In the genomic region with DNA sequence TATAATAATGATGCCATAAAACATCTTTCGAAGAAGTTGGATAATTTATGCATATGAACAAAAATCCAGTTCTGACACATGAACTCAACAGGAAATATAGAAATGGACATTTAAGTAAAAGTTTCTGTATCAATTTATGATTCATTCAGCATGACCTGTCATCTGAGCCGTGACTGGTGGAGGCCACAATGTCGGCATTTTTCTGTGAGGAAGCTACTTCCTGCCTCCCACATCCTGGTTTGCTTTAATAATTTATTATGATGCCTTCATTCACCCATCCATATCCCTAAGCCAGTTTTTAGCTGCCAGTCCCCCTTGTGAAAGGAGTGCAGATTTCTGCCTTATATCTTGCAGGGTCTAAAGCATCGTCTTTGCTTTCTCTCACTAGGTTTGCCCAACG, we compare ENCODE assay signal across 20 mouse cellular contexts.
DNase-seq lines count a peak whose midpoint lies in the region; TF ChIP-seq lines count a peak whose summit lies in the region.
"Had no signal": no experiment of that assay in that cellular context is flagged by ENCODE, and none has a peak within 500 bp of the region (broad histone marks: within the 10 kb centered on the region; RNA-seq: fewer than 3 reads in every experiment).

No protein-coding gene starts in this region.

- H3K36me3 ChIP-seq in heart, embryonic 10.5 days, result no peaks in the 10 kb centered on the region
- no peaks in the 10 kb centered on the region for H3K36me3 ChIP-seq in myocyte (ENCODE audit: control insufficient read depth, insufficient read depth)
- H3K36me3 ChIP-seq: embryonic facial prominence, embryonic 12.5 days; forebrain, embryonic 10.5 days had no signal

- peak; percentile 16 for DNase-seq in heart, embryonic 10.5 days (ENCODE audit: low spot score)
- DNase-seq in heart, postnatal 4 days, result no peak
- DNase-seq in 3T3-L1 (ENCODE audit: low read depth, low spot score), result peak; percentile 69
- DNase-seq in 416B (ENCODE audit: low read depth), result peak; percentile 54
- DNase-seq in urinary bladder, postnatal 36 days (ENCODE audit: low spot score in 2 of 2), result no peak
- DNase-seq in right cerebral cortex, adult 18-20 months, result no peak
- DNase-seq: adrenal gland, adult 2 months; adrenal gland, postnatal 10 days; adrenal gland, postnatal 25 days; cerebellum, adult 11 months; cerebellum, adult 18-20 months; cerebellum, adult 8-10 months; cerebellum, adult 9-11 months; cerebellum, postnatal 14 days; cerebellum, postnatal 36 days; embryo, embryonic 11 days had no signal

- 85% methylated on average over 5 of the region's 5 CpGs for WGBS in heart, embryonic 10.5 days

- no peak overlapping the region for H3ac ChIP-seq in myocyte (ENCODE audit: control insufficient read depth, insufficient read length)

- no peaks in the 10 kb centered on the region for H3K79me2 ChIP-seq in myocyte (ENCODE audit: control insufficient read depth, insufficient read depth)

- H3K4me3 ChIP-seq in heart, embryonic 10.5 days, result no peak overlapping the region
- H3K4me3 ChIP-seq in myocyte, result no peak overlapping the region
- H3K4me3 ChIP-seq: embryonic facial prominence, embryonic 12.5 days; erythroblast, embryonic 14.5 days; forebrain, embryonic 10.5 days had no signal

- peaks cover 35% of the 10 kb centered on the region for H3K4me1 ChIP-seq in heart, embryonic 10.5 days

- H3K27me3 ChIP-seq in heart, embryonic 10.5 days (ENCODE audit: insufficient read depth, poor library complexity, severe bottlenecking), result no peaks in the 10 kb centered on the region
- no peaks in the 10 kb centered on the region for H3K27me3 ChIP-seq in myocyte (ENCODE audit: control insufficient read depth, insufficient read depth, insufficient read length)
- H3K27me3 ChIP-seq: embryonic facial prominence, embryonic 12.5 days had no signal

- TF ChIP-seq POLR2A in myocyte (IDR thresholded peaks at IDR 0.05; ENCODE audit: insufficient read length, low read depth), result no peak

- no peaks in the 10 kb centered on the region for H3K9me3 ChIP-seq in heart, embryonic 10.5 days
- H3K9me3 ChIP-seq: embryonic facial prominence, embryonic 12.5 days; forebrain, embryonic 10.5 days had no signal

- peak overlapping the region; percentile 7 for H3K4me2 ChIP-seq in myocyte (ENCODE audit: low read depth)
- H3K4me2 ChIP-seq: embryonic facial prominence, embryonic 12.5 days had no signal

- H3K27ac ChIP-seq in heart, embryonic 10.5 days, result no peak overlapping the region
- H3K27ac ChIP-seq: embryonic facial prominence, embryonic 12.5 days; forebrain, embryonic 10.5 days had no signal

TF ChIP-seq in myocyte, 11 proteins besides CTCF, POLR2A, EP300 and RAD21:
- no peak for TF ChIP-seq TCF3 (IDR thresholded peaks at IDR 0.05; ENCODE audit: insufficient read length, low read depth)
- TF ChIP-seq POLR2AphosphoS2 (IDR thresholded peaks at IDR 0.05; ENCODE audit: insufficient read length, low read depth), result no peak
- no peak for TF ChIP-seq USF1 (IDR thresholded peaks at IDR 0.05; ENCODE audit: low read depth)
- no peak for TF ChIP-seq TCF12 (IDR thresholded peaks at IDR 0.05; ENCODE audit: insufficient read depth, poor library complexity, severe bottlenecking)
- TF ChIP-seq MAX (IDR thresholded peaks at IDR 0.05; ENCODE audit: low read depth), result no peak
- no peak for TF ChIP-seq E2F4 (IDR thresholded peaks at IDR 0.05; ENCODE audit: insufficient read depth)
- TF ChIP-seq MYOD1 (IDR thresholded peaks at IDR 0.05; ENCODE audit: control insufficient read depth in 1 of 3, insufficient read length in 2 of 3, low read depth in 2 of 3), result no peak
- no peak for TF ChIP-seq SRF (IDR thresholded peaks at IDR 0.05; ENCODE audit: control insufficient read depth, insufficient read length, low read depth)
- no peak for TF ChIP-seq MYOG (IDR thresholded peaks at IDR 0.05; ENCODE audit: control insufficient read depth in 1 of 3, insufficient read depth in 1 of 3, insufficient read length in 2 of 3, low read depth in 2 of 3)
- no peak for TF ChIP-seq REST (IDR thresholded peaks at IDR 0.05; ENCODE audit: insufficient read depth, insufficient read length)
- no peak for TF ChIP-seq CEBPB (IDR thresholded peaks at IDR 0.05; ENCODE audit: insufficient read depth, poor library complexity, severe bottlenecking)

Comparison
In these comparisons a context has a peak if more than half of its experiments do, and no peak if none do; other contexts are left out.
1. DNase-seq: peak in heart, embryonic 10.5 days (single experiment), 3T3-L1 (single experiment) and 416B (single experiment); none in heart, postnatal 4 days (single experiment), urinary bladder, postnatal 36 days (0 of 2) and right cerebral cortex, adult 18-20 months (single experiment).